Mouse (Mus musculus) cortical plate, adult 2 months (tissue): ENCODE results near the gene Fbxw21.

Experiments used
- CTCF ChIP-seq: fragments of 200-500 bp; IDR thresholded peaks from 2 replicates; pipeline ENCODE4 v1.5.1; 2011; ENCODE audit warnings: mild to moderate bottlenecking, control low read depth, low read length; ENCODE audit not compliant: insufficient read depth; ENCODE audit errors: extremely low read depth
- POLR2A ChIP-seq: fragments of 200-500 bp; IDR thresholded peaks from 2 replicates; pipeline ENCODE4 v1.6.1; 2011; ENCODE audit warnings: mild to moderate bottlenecking, low read length, control low read depth; ENCODE audit not compliant: insufficient read depth; ENCODE audit errors: extremely low read depth

GRCm38 (mm10) chr9:109093786-109094552 lies 67.9 kb downstream of the Fbxw21 start:
- TF ChIP-seq CTCF (no peak), POLR2A (no peak)
